Mouse (Mus musculus) regulatory T cell (primary cell): ENCODE data around the gene Fam184b.
"Not testable (repeated sequence)": the region's sequence is repeated elsewhere in the genome, so short reads cannot be mapped to it uniquely, and the experiment has no call there.

Source experiments
- in situ Hi-C: fragments of 300-600 bp; cut with MboI, MseI; formaldehyde crosslinking; loops from one replicate; pipeline ENCODE4 v1.15.1; 2025; ENCODE audit warnings: high pct_unique_total_duplicates

The Fam184b gene

GRCm38 (mm10) chr5:45638806-45639714, at the start of gene Fam184b:
Gene Fam184b (minus strand): TSS chr5:45639614.
- in situ Hi-C loops, result no loop called here

GRCm38 (mm10) chr5:45689152-45689551, 49.7 kb upstream of the Fam184b start:
- in situ Hi-C loops, result loop anchor here (5.0 kb wide), 1 partner anchor 38 kb away; no protein-coding TSS in a partner anchor

GRCm38 (mm10) chr5:45686223-45686622, 46.8 kb upstream of the Fam184b start:
- in situ Hi-C loops, result loop anchor here (5.0 kb wide), 1 partner anchor 41 kb away; no protein-coding TSS in a partner anchor

- in situ Hi-C loops, result loop anchor here (5.0 kb wide), 1 partner anchor 42 kb away; no protein-coding TSS in a partner anchor
Observed at GRCm38 (mm10) chr5:45685243-45685642, 45.8 kb upstream of the Fam184b start.

GRCm38 (mm10) chr5:45683388-45683787, 44.0 kb upstream of the Fam184b start:
- in situ Hi-C loops, result no loop called here

- in situ Hi-C loops, result no loop called here
Observed at GRCm38 (mm10) chr5:45679955-45680354, 40.5 kb upstream of the Fam184b start.

GRCm38 (mm10) chr5:45677639-45678038, 38.2 kb upstream of the Fam184b start:
- in situ Hi-C loops, result no loop called here

- in situ Hi-C loops, result no loop called here
Observed at GRCm38 (mm10) chr5:45675032-45675431, 35.6 kb upstream of the Fam184b start.

GRCm38 (mm10) chr5:45670894-45671494, 31.6 kb upstream of the Fam184b start:
- in situ Hi-C loops, result no loop called here

- in situ Hi-C loops, result no loop called here
Observed at GRCm38 (mm10) chr5:45670280-45670670, 30.9 kb upstream of the Fam184b start.

GRCm38 (mm10) chr5:45669598-45670279, 30.3 kb upstream of the Fam184b start, which contains the start of gene Ncapg:
Gene Ncapg (plus strand): TSS chr5:45669919.
- in situ Hi-C loops, result loop anchor here (5.0 to 10.0 kb wide), 2 partner anchors 145 to 177 kb away; partner anchors contain the start of genes Lap3 and Med28

GRCm38 (mm10) chr5:45669234-45669597, 29.8 kb upstream of the Fam184b start:
- in situ Hi-C loops, result loop anchor here (5.0 to 10.0 kb wide), 2 partner anchors 144 to 177 kb away; partner anchors contain the start of genes Lap3 and Med28

GRCm38 (mm10) chr5:45668831-45669230, 29.4 kb upstream of the Fam184b start:
- in situ Hi-C loops, result loop anchor here (5.0 to 10.0 kb wide), 2 partner anchors 144 to 177 kb away; partner anchors contain the start of genes Lap3 and Med28

GRCm38 (mm10) chr5:45668324-45668723, 28.9 kb upstream of the Fam184b start:
- in situ Hi-C loops, result loop anchor here (5.0 to 10.0 kb wide), 2 partner anchors 144 to 176 kb away; partner anchors contain the start of genes Lap3 and Med28

- in situ Hi-C loops, result not testable (repeated sequence)
Observed at GRCm38 (mm10) chr5:45658406-45658805, 19.0 kb upstream of the Fam184b start.

- in situ Hi-C loops, result no loop called here
Observed at GRCm38 (mm10) chr5:45651026-45651703, 11.8 kb upstream of the Fam184b start.

GRCm38 (mm10) chr5:45639715-45640092, 290 bp upstream of the Fam184b start:
- in situ Hi-C loops, result no loop called here

- in situ Hi-C loops, result no loop called here
Observed at GRCm38 (mm10) chr5:45638378-45638777, 1.0 kb downstream of the Fam184b start.

GRCm38 (mm10) chr5:45629470-45629869, 9.9 kb downstream of the Fam184b start:
- in situ Hi-C loops, result no loop called here

GRCm38 (mm10) chr5:45627771-45628170, 11.6 kb downstream of the Fam184b start:
- in situ Hi-C loops, result no loop called here

GRCm38 (mm10) chr5:45621511-45621910, 17.9 kb downstream of the Fam184b start:
- in situ Hi-C loops, result no loop called here
